Mouse (Mus musculus) 3134 (cell line): Measurements from ENCODE around the gene Dynlt3.
A peak's percentile ranks its signal among the peaks of the same experiment; 100 is the strongest.
"Not testable (repeated sequence)": the region's sequence is repeated elsewhere in the genome, so short reads cannot be mapped to it uniquely, and the experiment has no call there.

Source experiments
- DNase-seq: peaks from one replicate; pipeline ENCODE4 v3.0.0-alpha.2; 2011; ENCODE audit warnings: low spot score; ENCODE audit not compliant: insufficient read length; ENCODE audit errors: extremely low read depth

Dynlt3 gene

GRCm38 (mm10) chrX:9662391-9663111, at the start of gene Dynlt3:
Dynlt3 (minus strand) TSS chrX:9663003.
- peak; percentile 85 for DNase-seq

GRCm38 (mm10) chrX:9699815-9700214, 37.0 kb upstream of the Dynlt3 start:
- peak; percentile 1 for DNase-seq

GRCm38 (mm10) chrX:9695997-9696396, 33.2 kb upstream of the Dynlt3 start:
- DNase-seq = no peak

GRCm38 (mm10) chrX:9672040-9672439, 9.2 kb upstream of the Dynlt3 start:
- DNase-seq = no peak

GRCm38 (mm10) chrX:9671418-9671817, 8.6 kb upstream of the Dynlt3 start:
- DNase-seq = no peak

- no peak for DNase-seq
Observed at GRCm38 (mm10) chrX:9652806-9653205, 10.0 kb downstream of the Dynlt3 start.

GRCm38 (mm10) chrX:9640594-9640993, 22.2 kb downstream of the Dynlt3 start:
- not testable (repeated sequence) for DNase-seq

- DNase-seq = not testable (repeated sequence)
Observed at GRCm38 (mm10) chrX:9640126-9640525, 22.7 kb downstream of the Dynlt3 start.
